Mouse (Mus musculus) activated CD4-positive, CD25-positive, alpha-beta regulatory T cell, adult 4 months (primary cell): ENCODE results near the gene Ppard. TPM values are rescaled to one million over a fixed set of nuclear protein-coding genes. Genes with fewer than 3 reads are reported as not detected.

Source experiments
- ATAC-seq: one replicate; pipeline ENCODE4 v1.8.0; 2017
- polyA plus RNA-seq, 2 experiments: library from polyadenylated mRNA; unstranded; fragments of 100-300 nt; shearing (Covaris generic); gene quantifications; one replicate each; pipeline ENCODE4 v1.2.1; 2017

Gene Ppard
- polyA plus RNA-seq, 2 experiments from 2014 or later = 1.7 to 1.9 TPM

DNA sequence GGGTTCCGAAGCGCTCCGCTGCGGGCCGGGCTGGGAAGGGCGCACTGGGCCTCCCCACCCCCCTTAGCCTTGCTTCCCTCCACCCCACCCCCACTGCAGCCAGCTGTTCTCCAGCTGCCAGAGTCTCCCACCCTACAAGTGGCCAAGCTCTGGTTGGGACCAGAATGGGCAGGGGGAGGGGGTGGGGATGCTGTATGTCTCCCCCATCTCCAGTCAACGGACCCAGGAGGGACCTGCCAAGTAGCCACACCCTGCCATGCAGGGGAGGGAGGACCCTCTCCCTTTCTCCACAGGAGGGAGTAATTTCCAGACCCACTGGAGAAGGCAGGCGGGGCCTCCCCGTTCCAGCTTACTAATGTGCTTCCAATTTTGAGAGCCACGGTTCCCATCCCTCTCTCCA lies 113.4 kb downstream of the Ppard start:
- ATAC-seq = no peak

DNA sequence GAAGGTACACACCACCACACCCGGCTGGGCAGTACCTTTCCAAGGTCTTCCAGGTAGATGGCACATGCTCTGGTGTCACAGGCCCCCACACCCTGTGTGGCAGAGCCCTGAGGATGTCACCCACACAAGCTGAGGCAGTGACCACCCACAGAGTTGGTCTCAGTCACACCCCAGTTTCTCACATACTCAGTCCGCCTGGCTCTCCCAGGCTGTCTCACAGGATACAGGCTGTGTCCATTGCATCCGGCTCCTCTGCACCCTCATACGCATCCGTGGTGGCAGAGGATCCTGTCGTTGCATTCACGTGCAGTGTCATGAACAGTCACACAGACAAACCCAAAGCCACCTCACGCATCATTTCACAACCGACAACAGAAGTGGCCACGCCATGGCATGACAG lies 114.8 kb downstream of the Ppard start:
- ATAC-seq = no peak

DNA sequence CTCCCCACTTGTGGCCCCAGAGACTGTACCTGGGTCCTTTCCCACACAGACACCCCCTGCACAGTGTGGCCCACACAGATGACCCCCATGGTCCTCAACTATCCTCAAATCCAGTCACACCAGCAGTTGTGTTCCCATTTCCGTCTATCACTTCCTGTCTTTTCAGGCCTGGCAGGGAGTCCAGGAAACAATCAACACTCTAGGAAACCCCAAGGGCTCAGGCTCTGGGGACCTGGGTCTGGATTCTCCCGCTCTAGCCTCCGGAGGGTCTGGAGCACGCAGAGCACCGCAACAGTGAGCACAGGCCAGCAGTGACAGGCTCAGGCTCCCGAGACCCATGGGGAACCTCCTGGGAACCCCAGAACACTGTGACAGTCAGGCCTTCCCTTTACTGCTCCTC lies 115.7 kb downstream of the Ppard start:
- ATAC-seq = no peak

DNA sequence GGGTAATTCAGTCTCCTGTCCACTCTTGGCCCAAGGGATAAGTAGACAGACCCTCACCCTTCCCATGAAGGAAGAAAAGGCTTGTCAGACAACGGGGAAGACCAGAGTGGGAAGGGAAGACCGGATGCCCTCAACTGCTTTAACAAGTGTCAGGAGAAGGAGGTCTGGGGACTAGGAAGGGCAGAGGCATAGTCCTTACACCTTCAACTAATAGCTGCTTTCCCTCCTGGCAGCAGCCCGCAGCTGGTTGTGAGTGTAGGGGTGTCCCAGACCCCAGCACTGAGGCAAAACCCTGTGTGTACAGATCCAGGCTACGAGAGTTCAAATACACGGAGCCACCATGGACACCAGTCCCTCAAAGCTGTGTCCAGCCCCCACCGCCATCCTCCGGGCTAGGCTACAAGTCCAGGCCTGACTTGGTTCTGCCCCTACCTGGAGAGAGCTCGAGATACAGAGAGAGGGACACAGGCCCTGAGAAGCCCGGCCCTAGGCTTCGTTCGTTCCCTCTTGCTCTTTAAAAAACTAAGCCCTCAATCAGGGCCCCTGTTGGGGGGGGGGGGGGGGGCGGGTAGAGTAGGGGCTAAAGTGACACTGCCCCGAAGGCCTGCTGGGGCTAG lies 116.9 kb downstream of the Ppard start:
- ATAC-seq = no peak

DNA sequence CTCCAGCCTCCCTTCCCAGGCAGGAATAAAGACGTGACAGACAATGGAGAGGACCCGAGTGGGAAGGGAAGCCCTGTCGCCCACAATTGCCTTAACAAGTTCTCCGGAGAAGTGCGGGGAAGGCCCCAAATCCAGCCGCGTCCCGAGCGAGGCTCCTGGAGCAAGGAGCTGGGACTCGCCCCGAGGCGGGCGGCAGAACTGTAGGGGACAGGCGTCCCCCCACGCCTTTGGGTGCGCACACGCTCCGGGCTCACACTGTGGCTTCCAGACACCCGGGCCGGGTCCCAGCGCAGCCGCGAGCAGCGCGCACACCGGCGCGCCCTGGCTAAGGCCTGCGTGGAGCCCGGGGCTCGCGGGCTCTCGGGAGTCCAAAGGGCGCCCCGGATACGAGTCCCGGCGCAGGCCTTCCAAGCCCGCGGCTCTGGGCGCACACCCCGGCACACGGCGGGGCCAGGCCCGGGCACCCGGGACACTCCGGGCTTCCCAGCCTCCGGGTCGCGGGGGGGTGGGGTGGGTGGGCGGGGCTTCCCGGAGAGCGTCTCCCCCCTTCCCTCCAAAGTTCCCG lies 117.5 kb downstream of the Ppard start:
- no peak for ATAC-seq

DNA sequence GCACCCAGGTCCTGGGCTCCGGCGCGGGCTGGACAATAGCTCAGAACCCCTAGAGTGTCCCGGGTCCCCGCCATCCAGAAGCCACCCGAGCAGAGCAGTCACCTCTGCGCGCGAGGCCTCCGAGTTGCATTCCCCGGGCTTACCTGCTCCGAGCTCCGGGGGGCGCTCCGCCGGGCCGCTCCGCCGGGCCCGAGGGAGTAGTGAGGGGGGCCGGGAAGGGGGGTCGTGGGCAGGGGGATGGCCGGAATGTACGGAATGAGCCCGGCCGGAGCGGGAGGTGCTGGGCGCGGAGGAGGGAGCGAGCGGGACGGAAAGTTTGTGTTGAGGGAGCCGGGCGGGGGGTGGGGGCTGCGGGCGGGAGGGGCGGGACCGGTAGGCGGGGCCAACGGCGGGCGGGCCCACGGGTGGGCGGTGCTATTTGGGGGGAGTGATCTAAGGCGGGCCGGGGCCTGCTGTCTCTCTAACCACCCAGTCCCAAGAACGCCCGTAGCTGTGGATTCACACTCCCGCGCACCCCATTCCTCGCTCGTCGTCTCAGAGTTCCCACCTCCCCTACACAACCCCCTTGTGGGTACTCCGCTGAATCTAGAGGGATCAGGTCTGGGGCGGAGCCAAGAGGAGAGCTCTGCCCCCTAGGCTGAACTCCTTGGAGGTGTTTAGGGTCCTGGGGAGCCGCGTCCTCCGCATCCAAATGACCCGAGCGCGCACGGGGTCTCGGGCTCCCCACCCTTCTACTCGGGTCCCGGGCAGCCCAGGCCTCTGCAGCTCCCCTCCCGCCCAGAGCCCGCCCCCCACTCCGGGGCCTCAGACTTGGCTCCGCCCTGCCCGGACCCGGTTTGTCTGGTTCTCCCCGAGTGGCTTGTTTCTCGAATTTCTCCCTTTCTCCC lies 118.2 kb downstream of the Ppard start, which contains the start of gene Tead3:
Gene Tead3, minus strand, starts transcription at position 352 of the 887 bp plus-strand sequence.
- no peak for ATAC-seq

Other genes starting within 250 kb of the Ppard start
- 1 to 10 TPM; 1.0 to 1.6 TPM for gene Tcp11, start 152.1 kb upstream of the Ppard start, polyA plus RNA-seq
- gene Scube3, start 90.6 kb upstream of the Ppard start, polyA plus RNA-seq = not detected
- 1 to 10 TPM; 4.2 to 5.1 TPM for gene Zfp523, start 55.6 kb upstream of the Ppard start, polyA plus RNA-seq
- gene Def6, start 24.9 kb upstream of the Ppard start, polyA plus RNA-seq = 10 to 100 TPM; 36.2 to 43.1 TPM
- gene Fance, start 80.8 kb downstream of the Ppard start, polyA plus RNA-seq = 1 to 10 TPM; 3.4 to 6.4 TPM
- gene Rpl10a, start 95.8 kb downstream of the Ppard start, polyA plus RNA-seq = 1,000 to 10,000 TPM in 1 of 2 experiments, 100 to 1,000 TPM in 1; 852 to 1,030 TPM
- not detected for gene Tead3, start 118.1 kb downstream of the Ppard start, polyA plus RNA-seq
- gene Tulp1, start 132.5 kb downstream of the Ppard start, polyA plus RNA-seq = not detected